Mouse (Mus musculus) forebrain, embryonic 14.5 days (tissue): ENCODE results near the gene Gm45837. TPM values are rescaled to one million over a fixed set of nuclear protein-coding genes. Genes with fewer than 3 reads are reported as not detected.

Source experiments
- ATAC-seq: fragments of 200-750 bp; cut with Nextera tagmentation; 2 replicates; pipeline ENCODE4 v1.8.0; 2017; ENCODE audit warnings: mild to moderate bottlenecking, moderate library complexity
- DNase-seq: peaks from one replicate; pipeline ENCODE4 v3.0.0-alpha.2; 2015; ENCODE audit warnings: low spot score
- H3K27ac ChIP-seq: fragments of 300-500 bp; sonication (generic); 2 replicates; pipeline ENCODE4 v1.5.1; 2014; ENCODE audit warnings: low read depth, mild to moderate bottlenecking, control low read depth, low read length, moderate library complexity
- H3K27me3 ChIP-seq: fragments of 300-500 bp; sonication (generic); replicated peaks from 2 replicates; pipeline ENCODE4 v1.6.1; 2014; ENCODE audit warnings: low read length, control low read depth, mixed read lengths; ENCODE audit not compliant: control insufficient read depth, insufficient read depth
- H3K36me3 ChIP-seq: fragments of 300-500 bp; sonication (generic); 2 replicates; pipeline ENCODE4 v1.6.1; 2014; ENCODE audit warnings: low read length, control low read depth; ENCODE audit not compliant: control insufficient read depth, insufficient read depth
- H3K4me1 ChIP-seq: fragments of 300-500 bp; sonication (generic); 2 replicates; pipeline ENCODE4 v1.6.1; 2014; ENCODE audit warnings: antibody characterized with exemption, low read length, control low read depth; ENCODE audit not compliant: control insufficient read depth, insufficient read depth
- H3K4me2 ChIP-seq: fragments of 300-500 bp; sonication (generic); 2 replicates; pipeline ENCODE4 v1.6.1; 2014; ENCODE audit warnings: mild to moderate bottlenecking, control low read depth, low read length
- H3K4me3 ChIP-seq: fragments of 300-500 bp; sonication (generic); 2 replicates; pipeline ENCODE4 v1.5.1; 2014; ENCODE audit warnings: low read depth, low read length, control low read depth
- H3K9ac ChIP-seq: fragments of 300-500 bp; sonication (generic); 2 replicates; pipeline ENCODE4 v1.6.1; 2014; ENCODE audit warnings: mild to moderate bottlenecking, low read length, control low read depth, moderate library complexity
- H3K9me3 ChIP-seq: fragments of 300-500 bp; sonication (generic); replicated peaks from 2 replicates; pipeline ENCODE4 v1.6.1; 2016; ENCODE audit warnings: low read length, control low read depth, mixed read lengths; ENCODE audit not compliant: control insufficient read depth
- WGBS: fragments of 180-500 bp; shearing (Covaris S2); extraction: QIAGEN DNeasy Blood & Tissue Kit; methylation state at CpG from one replicate; pipeline ENCODE4 v1.1.7; 2014; 5-methylcytosine and 5-hydroxymethylcytosine counted together
- polyA plus RNA-seq: library from polyadenylated mRNA; unstranded; fragments of >200 nt; fragmentation: Nextera tagmentation; extraction: Ambion mirVana; gene quantifications from 2 replicates; pipeline ENCODE4 v1.2.1, GENCODE M21; 2014

Gene Gm45837
- polyA plus RNA-seq, 1 experiment from 2014 or later = not detected

- Histone ChIP-seq H3K36me3 (no peaks in the 10 kb centered on the region), H3K4me1 (peaks cover 14% of the 10 kb centered on the region), H3K4me2 (no peak overlapping the region), H3K9ac (no peak overlapping the region), H3K27me3 (no peaks in the 10 kb centered on the region), H3K4me3 (no peak overlapping the region), H3K27ac (no peak overlapping the region; the same call in 1 of the 2 replicates), H3K9me3 (no peaks in the 10 kb centered on the region)
- 66% methylated on average over 11 of the region's 11 CpGs for WGBS
- DNase-seq = no peak
- ATAC-seq = no peak
Observed at GRCm38 (mm10) chr7:101463665-101464271, 53.1 kb downstream of the Gm45837 start.

GRCm38 (mm10) chr7:101464927-101465326 is 54.2 kb downstream of the Gm45837 start:
- DNase-seq (no peak), ATAC-seq (no peak)
- Histone ChIP-seq H3K9ac (no peak overlapping the region), H3K27ac (no peak overlapping the region), H3K4me3 (no peak overlapping the region), H3K27me3 (no peaks in the 10 kb centered on the region), H3K4me2 (no peak overlapping the region), H3K36me3 (no peaks in the 10 kb centered on the region), H3K4me1 (peaks cover 17% of the 10 kb centered on the region), H3K9me3 (no peaks in the 10 kb centered on the region)
- 68% methylated on average over 4 of the region's 4 CpGs for WGBS

- no peak overlapping the region for H3K27ac ChIP-seq
- ATAC-seq = no peak
- H3K9ac ChIP-seq = no peak overlapping the region
- H3K9me3 ChIP-seq = no peaks in the 10 kb centered on the region
- no peak for DNase-seq
- no peaks in the 10 kb centered on the region for H3K36me3 ChIP-seq
- no peak overlapping the region for H3K4me3 ChIP-seq
- H3K4me1 ChIP-seq = peaks cover 14% of the 10 kb centered on the region
- no peak overlapping the region for H3K4me2 ChIP-seq
- 71% methylated on average over 14 of the region's 14 CpGs for WGBS
- H3K27me3 ChIP-seq = no peaks in the 10 kb centered on the region
Observed at GRCm38 (mm10) chr7:101465392-101465791, 54.7 kb downstream of the Gm45837 start.

GRCm38 (mm10) chr7:101465850-101466580 is 55.3 kb downstream of the Gm45837 start:
- Histone ChIP-seq H3K9me3 (no peaks in the 10 kb centered on the region), H3K4me3 (no peak overlapping the region), H3K36me3 (no peaks in the 10 kb centered on the region), H3K27me3 (no peaks in the 10 kb centered on the region), H3K9ac (no peak overlapping the region), H3K4me1 (peaks cover 11% of the 10 kb centered on the region), H3K4me2 (no peak overlapping the region), H3K27ac (no peak overlapping the region)
- ATAC-seq = no peak
- DNase-seq = no peak
- 90% methylated on average over 8 of the region's 8 CpGs for WGBS

GRCm38 (mm10) chr7:101466581-101467081 is 55.9 kb downstream of the Gm45837 start:
- Histone ChIP-seq H3K27ac (no peak overlapping the region), H3K36me3 (no peaks in the 10 kb centered on the region), H3K9ac (no peak overlapping the region), H3K4me2 (no peak overlapping the region), H3K4me3 (no peak overlapping the region), H3K4me1 (peaks cover 11% of the 10 kb centered on the region), H3K27me3 (no peaks in the 10 kb centered on the region), H3K9me3 (no peaks in the 10 kb centered on the region)
- ATAC-seq = no peak
- WGBS = 82% methylated on average over 6 of the region's 6 CpGs
- peak; percentile 47 for DNase-seq

- WGBS = 94% methylated on average over 2 of the region's 2 CpGs
- Histone ChIP-seq H3K9me3 (no peaks in the 10 kb centered on the region), H3K4me1 (peaks cover 8% of the 10 kb centered on the region; the same call in 1 of the 2 replicates), H3K4me2 (no peak overlapping the region), H3K36me3 (no peaks in the 10 kb centered on the region), H3K4me3 (no peak overlapping the region), H3K27me3 (no peaks in the 10 kb centered on the region), H3K27ac (no peak overlapping the region), H3K9ac (no peak overlapping the region)
- ATAC-seq = no peak
- no peak for DNase-seq
Observed at GRCm38 (mm10) chr7:101471423-101471822, 60.7 kb downstream of the Gm45837 start.

GRCm38 (mm10) chr7:101471968-101472480 is 61.3 kb downstream of the Gm45837 start:
- WGBS = 56% methylated on average over 3 of the region's 3 CpGs
- H3K4me3 ChIP-seq = no peak overlapping the region
- no peak overlapping the region for H3K4me2 ChIP-seq

GRCm38 (mm10) chr7:101472598-101473558 is 62.2 kb downstream of the Gm45837 start:
- Histone ChIP-seq H3K27ac (no peak overlapping the region), H3K4me1 (peaks cover 3% of the 10 kb centered on the region; the same call in 1 of the 2 replicates), H3K27me3 (no peaks in the 10 kb centered on the region), H3K4me2 (no peak overlapping the region), H3K9ac (no peak overlapping the region), H3K36me3 (no peaks in the 10 kb centered on the region), H3K9me3 (no peaks in the 10 kb centered on the region), H3K4me3 (no peak overlapping the region)
- 56% methylated on average over 10 of the region's 10 CpGs for WGBS
- DNase-seq = no peak
- no peak for ATAC-seq

More at GRCm38 (mm10) chr7:101471968-101472480, 61.3 kb downstream of the Gm45837 start:
- Histone ChIP-seq H3K27me3 (no peaks in the 10 kb centered on the region), H3K27ac (no peak overlapping the region; the same call in 1 of the 2 replicates), H3K4me1 (peaks cover 3% of the 10 kb centered on the region; the same call in 1 of the 2 replicates), H3K9me3 (no peaks in the 10 kb centered on the region), H3K9ac (no peak overlapping the region), H3K36me3 (no peaks in the 10 kb centered on the region)
- DNase-seq = no peak
- no peak for ATAC-seq
